Mouse (Mus musculus): ENCODE measurements at regions not wholly inside any gene's neighbourhood (a gene's known extent, or its start where the extent isn't known, plus 50 kb on each side); places are given as distances from the start of the nearest gene placed in this dataset.

DNA sequence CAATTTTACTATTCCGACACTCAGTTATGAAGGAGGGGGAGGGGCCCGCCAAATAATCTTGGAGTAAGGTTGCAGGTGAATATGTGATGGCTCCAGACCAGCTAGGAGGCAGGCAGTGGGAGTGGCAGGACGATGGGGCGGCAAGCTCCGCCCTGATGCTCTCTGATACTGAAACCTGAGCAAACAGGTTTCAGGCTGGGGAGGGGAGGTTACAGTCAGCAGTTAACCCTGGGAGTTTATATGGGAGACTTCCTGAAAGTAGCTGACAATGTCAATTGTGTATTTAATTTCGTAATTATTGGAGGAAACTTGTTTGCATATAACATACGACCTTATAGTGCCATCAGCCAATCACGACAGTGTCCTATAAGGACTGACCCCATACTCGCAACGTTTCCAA lies 505.0 kb upstream of the Sox11 start:
- no peak for ATAC-seq (replicated peaks; ENCODE audit: poor library complexity)

DNA sequence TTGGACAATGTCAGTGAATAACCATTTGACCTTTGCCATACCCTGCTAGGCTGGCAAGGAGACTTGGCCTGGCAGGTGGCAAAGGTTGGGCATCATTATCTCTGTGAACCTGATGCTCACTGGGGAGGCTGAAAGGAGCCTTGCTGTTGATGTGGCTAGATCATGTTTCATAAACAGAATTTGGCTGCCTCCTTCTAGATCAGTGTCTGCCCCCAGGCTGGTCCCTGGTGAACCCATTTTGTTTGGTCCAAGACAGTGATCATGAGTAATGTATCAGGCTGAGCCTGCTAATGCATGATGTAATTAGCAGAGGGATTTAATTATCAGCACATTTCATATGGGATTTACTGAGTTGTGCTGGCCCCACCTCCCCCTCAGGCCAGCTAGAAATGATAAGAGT lies 502.6 kb upstream of the Sox11 start:
- no peak for ATAC-seq (replicated peaks; ENCODE audit: poor library complexity)

DNA sequence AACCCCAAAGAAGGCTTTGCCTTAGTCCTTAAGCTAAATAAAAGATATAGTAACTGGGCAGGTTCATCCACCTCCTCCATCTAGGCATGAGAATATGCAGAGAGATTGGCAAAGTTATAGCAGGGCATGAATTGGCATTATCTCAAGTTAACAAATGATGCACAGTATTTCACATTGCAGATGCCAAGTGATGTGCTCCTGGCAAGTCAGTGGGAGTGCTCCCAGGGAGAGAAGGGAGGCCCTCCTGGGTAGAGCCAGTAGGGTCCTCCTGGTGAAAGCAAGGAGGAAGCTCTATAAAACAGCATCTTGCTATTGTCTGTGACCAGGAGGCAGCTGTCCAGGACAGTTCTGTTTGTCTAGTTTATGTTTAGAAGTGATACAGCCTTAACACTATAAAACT lies 496.6 kb upstream of the Sox11 start:
- no peak for ATAC-seq (replicated peaks; ENCODE audit: poor library complexity)

DNA sequence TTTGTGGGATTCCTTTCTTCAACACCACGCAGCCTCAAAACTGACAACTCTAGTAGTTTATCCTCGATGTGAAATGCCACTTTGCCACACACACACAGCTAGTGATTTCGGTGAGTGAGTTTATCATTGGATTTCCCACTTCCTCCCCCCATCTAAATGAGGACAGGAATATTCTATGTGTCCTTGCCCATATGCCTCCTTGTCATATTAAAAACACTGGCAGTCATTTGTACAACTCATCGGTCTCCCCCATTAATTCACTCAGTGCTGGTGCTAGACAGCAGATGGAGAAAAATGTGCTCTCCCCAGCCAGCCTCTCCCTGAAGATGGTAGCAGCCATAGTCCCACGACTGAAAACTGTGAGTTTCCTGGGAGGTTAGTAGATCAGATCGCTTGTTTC lies 496.0 kb upstream of the Sox11 start:
- ATAC-seq (replicated peaks; ENCODE audit: poor library complexity) = no peak

DNA sequence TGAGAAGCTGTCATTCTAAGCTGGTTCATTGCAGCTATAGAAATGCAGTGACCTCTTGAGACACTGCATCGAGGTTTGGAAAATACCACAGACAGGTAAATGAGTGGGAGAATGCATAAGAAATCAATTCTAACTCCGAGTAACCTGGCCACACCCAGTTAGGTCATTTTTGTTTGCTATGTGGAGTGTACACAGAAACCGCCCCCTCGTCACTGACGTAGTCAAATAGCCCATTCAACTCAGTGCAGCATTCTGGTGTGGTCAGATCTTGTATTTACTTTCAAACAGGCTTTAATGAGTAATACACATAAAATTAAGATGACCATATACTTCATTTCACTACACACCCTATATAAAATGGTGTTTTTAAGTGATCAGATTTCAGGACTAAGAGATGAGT lies 483.8 kb upstream of the Sox11 start:
- no peak for ATAC-seq (replicated peaks; ENCODE audit: poor library complexity)

DNA sequence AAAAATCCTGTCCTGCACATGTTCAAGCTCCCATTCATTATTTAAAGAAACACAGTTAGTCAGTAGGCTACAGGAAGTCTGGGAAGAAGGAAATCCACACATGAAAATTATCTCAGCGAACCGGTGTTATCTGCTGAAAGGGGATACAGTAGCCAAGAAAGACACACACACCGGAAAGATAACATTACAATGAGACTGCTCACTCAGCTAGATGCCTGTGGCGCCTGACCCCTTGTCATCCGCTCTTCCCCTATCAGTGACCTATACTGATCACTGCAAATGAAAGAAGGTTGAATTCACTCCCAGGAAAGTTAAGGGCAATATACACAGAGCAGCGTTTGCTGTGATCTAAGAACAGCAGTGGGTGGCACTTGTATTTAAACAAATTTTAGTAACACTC lies 481.0 kb upstream of the Sox11 start:
- no peak for ATAC-seq (replicated peaks; ENCODE audit: poor library complexity)

DNA sequence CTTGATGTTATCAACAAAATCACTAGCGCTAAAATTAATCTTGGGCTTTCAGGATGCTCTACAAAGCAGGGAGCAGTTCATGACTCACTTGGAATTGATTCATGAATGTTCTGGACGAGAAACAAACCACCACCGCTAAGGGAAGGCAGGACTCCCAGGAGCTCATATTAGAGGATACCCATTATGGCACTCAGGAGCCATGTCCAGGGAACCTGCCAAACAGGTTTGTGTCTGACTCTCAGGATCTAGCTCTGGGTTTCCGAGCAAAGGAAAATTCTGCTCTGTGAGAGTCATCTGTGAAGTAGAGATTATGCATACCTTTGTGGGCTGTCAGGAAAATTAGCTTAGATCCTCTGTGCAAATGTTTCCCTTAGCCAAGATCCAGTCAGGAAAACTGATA lies 454.3 kb upstream of the Sox11 start:
- no peak for ATAC-seq (replicated peaks; ENCODE audit: poor library complexity)

DNA sequence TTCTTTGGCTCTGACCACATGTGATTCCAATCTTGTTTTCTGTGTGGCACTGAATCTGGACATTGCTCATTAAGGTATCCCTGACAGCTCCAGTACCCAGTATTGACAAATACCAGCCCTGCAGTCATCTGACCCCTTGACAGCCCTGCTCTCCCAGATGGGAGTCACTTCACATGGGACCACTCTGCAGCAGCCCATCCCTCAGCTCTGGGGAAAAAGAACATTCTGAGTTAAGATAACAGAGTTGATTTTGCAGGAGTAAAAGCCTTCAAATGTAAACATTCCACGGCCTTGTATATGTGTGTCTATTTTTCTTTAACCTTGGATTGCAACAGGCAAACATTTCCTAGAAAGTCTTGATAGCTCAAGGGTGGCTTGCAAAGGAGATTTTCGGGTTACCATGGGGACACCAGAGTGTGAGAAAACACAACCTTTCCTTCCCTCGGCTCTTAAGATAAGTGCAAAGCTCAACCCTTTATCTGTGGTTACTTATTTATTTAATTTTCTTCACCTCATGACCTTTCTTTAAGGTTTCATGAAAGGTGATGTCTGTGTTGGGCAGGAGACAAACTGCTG lies 444.4 kb upstream of the Sox11 start:
- ATAC-seq (replicated peaks; ENCODE audit: poor library complexity) = no peak

DNA sequence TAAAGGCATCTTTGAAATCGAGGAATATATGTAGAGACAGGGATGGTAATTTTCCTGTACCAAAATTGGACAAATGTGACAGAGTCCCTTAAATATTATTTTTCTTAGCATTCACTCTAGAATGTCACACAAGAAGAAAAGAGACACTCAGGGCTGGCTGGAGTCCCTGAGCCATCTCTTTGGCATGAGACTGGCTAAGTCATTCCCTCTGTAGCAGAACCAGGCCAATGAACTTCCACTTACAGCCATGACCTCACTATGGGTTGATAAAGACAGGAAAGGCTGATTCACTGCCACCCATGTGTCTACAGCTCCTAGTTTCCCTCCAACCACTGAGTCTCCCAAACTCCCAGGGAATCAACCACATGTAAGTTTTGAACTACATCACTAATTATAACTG lies 438.4 kb upstream of the Sox11 start:
- no peak for ATAC-seq (replicated peaks; ENCODE audit: poor library complexity)

DNA sequence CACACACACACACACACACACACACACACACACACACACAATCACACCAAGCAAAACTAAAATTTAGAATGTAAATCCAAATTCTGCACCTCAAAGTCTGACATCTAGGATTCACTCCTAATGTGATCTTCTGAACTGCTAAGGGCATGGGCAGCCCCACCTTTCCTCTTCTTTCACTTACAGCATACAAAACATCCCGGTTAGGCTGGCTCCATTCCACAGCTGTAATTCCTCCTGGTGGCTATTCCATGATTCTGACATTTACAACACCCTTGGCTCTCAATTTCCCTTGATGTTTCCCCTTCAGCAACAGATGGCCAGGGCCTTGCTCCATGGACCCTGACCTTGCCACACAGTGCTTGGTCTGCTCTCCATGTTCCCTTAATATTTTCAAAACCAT lies 423.6 kb upstream of the Sox11 start:
- ATAC-seq (replicated peaks; ENCODE audit: poor library complexity) = no peak

DNA sequence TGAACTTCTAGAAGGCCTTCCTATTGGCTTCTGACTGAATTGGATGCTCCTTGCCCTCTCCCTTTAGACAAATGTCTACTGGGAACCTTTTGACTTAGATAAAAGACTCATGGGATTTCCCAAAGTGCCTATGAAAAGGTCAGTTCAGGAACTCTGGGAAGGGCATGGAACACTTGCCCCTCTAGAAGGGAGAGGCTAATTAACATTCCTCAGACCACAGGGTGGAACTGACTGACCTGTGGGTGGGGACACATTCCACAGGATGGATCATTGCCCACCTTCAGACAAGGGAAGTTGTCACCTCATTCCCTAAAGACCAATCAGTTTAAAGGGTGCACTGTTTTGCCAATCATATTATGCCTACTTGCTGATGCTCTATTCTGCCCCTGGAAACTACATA lies 416.6 kb upstream of the Sox11 start:
- no peak for ATAC-seq (replicated peaks; ENCODE audit: poor library complexity)

DNA sequence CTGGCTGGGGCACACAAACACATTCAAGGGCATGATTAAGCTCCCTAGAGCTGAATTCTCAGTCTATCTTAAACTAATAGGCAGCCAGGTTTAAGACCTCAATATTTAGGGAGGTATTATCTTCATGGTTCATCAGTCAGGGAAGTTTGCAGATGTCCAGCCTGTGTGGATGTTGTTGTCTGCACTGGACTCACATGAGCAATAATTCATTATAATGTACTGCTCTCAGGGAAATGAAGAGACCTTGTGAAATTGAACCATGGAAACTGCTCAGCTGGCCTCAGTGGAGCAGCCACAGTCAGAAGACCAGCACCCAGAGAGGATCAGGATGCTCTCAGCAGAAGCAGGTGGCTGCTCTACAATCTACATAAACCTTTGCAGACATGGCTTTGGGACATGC lies 415.3 kb upstream of the Sox11 start:
- no peak for ATAC-seq (replicated peaks; ENCODE audit: poor library complexity)

DNA sequence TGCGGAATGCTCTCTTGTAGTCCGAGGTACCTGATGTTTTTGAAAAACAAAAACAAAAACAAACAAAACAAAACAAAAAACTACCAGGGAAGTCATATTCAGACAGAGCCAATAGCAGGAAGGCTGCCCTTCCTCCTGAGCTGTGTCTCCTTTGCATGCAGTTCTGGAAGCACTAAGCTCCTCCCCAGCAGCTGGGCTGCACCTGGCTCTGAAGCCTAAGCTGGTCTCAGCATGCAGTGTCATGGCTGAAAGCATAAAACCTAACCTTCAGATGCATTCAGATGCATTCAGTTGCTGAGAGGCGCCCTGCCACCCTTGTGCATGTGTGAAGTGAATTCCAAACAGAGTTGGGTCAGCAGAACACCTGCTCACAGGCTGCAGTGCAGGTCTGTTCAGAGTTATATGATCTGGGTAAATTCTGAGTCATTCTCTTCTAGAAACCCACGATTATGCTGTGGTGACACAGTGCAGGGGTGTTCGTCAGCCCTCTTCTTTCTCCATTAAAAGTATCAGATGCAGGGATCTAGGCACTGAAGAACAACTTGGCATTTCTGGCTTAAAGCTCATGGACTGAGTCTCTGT lies 382.3 kb upstream of the Sox11 start:
- ATAC-seq (replicated peaks; ENCODE audit: poor library complexity) = no peak

DNA sequence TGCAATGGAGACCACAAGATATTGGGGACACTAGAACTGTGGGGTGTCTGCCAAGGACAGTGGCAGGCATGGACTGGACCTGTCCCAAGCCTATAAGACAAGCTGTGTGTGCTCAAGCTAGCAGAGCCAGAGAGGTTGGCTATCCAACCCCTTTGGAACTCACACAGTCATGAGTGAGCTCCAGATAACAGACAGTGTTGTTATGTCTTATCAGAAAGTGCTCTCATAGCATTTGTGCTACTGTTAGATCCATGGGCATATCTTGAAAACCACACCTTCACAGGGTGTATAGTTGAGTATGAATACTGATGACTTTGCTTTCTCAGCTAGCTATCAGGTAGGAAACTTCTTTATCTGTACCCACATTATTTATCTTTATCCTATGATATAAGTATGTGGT lies 338.1 kb upstream of the Sox11 start:
- peak; percentile 93 for ATAC-seq (replicated peaks; ENCODE audit: poor library complexity)

DNA sequence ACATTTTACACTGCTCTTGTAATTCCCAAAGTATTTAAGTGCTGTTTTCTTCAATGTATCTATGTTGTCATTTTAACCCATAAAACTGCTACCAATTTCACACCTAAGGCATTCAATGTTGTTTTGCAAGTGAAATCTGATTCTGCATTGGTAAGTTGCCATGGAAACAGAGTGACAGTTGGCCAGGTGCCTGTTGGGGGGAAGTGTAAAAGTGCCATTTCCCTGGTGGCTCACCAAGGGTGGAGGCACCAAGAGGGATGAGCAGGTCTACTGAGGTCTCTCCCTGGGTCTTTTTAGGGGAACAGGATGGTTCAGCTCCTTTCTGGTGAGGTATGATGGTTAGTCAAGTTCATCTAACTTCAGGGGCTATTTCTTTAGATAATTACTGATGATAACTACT lies 331.0 kb upstream of the Sox11 start:
- ATAC-seq (replicated peaks; ENCODE audit: poor library complexity) = no peak

DNA sequence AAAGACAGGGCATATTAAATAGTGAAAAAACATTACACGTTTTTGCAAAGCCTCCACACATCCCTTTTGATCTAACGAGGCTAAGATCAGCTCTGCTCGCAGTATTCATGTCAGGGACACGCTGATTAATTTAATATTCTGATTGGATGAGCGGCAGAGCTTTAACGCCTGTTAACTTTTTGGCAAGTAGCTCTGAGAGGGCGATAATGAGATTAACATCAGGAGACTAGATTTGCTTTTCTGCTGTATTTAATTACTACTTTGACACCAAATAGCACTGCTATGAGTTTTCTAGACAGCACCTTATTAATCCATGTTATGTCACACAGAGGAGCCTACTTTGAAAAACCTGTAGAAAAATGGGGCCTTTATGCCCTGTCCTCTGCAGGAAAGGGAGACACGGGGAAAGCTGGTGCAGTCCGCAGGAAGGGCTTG lies 328.3 kb upstream of the Sox11 start:
- ATAC-seq (replicated peaks; ENCODE audit: poor library complexity) = no peak

DNA sequence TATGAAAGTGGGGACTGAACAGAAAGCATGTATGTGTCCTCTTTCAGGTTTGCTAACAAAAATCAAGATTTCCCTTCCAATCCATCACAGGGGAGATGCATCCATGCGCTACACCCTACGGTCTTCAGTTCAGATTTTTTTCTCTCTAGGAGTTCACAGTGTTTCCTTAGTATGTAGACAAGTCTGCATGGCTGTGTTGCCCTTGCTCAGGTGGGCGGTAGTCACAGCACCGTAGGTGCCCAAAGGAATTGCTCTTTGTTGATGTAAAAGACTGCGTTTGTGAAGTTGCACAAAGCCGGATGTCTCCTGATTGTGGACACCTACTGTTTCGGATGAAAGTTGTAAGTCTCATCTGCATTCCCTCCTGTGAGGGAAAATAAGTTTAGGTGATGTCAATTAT lies 327.8 kb upstream of the Sox11 start:
- no peak for ATAC-seq (replicated peaks; ENCODE audit: poor library complexity)

DNA sequence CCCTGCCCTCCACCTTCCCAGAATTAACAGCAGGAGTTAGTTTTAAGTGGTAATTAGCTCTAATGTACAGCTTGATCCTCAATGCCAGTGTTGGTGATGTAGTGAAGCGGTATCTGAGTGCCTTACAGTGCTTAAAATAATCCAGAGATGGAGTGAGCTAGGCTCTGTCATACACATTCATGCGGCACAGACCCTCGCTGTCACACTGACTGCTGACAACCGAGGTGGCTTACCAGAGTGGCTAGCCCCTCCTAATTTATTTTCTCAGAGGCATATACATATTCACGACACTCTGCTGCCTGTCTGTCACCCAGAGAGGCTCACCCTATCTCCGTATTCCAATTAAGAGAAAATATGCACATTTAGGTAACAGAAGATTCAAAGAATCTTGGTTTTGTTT lies 327.2 kb upstream of the Sox11 start:
- no peak for ATAC-seq (replicated peaks; ENCODE audit: poor library complexity)

DNA sequence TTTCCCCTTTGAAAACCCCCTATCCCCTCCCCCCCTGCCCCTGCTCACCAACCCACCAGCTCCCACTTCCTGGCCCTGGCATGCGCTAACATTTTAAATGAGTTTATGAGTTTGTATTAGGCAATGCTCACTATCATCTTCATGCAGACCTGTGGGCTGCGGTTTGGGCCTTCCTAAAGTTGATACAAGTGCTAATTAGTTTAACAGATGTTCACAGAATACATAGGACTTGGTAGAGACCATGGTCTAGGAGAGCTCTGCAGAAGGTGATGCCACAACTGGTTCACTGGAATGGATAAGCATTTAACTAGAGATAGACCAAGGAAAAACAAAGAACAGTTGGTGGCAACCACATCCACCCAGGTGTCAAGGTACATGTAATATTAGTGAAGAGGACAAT lies 324.1 kb upstream of the Sox11 start:
- peak; percentile 93 for ATAC-seq (replicated peaks; ENCODE audit: poor library complexity)

DNA sequence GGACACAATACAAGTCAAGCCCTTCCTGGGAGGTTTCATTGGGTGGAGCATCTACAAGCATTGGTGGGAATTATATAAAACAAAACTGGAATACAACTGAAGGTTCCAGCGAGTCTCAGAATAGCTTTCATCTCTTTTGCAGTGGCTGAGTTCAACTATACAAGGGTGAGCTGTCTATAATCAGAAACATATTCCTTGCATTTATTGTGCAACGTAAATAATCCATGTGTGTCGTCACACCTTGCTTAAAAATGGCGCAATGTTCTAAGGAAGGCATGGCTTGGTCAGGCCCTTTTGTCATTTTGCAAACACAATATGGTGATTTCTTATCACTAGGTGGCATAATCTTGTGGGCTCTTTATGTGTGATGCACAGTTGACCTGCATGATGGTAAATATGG lies 320.8 kb upstream of the Sox11 start:
- no peak for ATAC-seq (replicated peaks; ENCODE audit: poor library complexity)

DNA sequence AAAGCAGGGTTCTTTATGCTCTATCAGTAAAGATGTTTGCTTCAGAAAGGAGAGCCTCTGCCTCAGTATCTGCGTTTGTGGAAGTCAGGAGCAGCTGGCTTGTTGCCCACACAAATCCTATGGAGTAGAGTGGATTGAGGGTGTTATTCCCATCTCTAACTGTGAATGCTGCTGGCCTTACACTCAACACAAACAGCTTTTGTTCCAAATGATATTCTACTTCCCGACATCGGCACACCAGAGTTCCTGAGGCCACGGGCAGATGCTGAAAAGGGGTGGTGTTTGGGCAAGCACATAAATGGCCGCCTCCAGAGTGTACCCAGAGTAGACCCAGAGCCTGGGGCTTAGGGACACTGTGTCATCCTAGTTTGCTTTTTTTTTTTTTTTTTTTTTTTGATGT lies 320.3 kb upstream of the Sox11 start:
- no peak for ATAC-seq (replicated peaks; ENCODE audit: poor library complexity)

DNA sequence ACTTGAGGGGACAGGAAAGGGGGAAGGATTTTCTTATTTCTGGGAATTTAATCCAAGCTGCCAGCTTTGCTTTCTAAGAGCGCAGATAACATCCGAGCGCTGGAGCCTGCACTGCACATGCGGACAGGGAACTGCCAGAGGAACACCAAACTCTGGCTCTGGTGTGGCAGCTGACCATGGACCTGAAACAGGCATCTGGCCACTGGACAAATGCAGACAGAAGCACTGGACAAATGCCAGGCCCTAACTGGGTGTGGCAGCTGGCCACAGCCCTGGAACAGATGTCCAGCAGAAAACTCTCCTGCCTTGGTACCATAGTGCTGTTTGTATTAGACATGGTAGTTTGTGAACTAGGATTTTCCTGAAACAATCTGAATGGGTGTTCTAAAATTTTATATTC lies 315.2 kb upstream of the Sox11 start:
- no peak for ATAC-seq (replicated peaks; ENCODE audit: poor library complexity)

DNA sequence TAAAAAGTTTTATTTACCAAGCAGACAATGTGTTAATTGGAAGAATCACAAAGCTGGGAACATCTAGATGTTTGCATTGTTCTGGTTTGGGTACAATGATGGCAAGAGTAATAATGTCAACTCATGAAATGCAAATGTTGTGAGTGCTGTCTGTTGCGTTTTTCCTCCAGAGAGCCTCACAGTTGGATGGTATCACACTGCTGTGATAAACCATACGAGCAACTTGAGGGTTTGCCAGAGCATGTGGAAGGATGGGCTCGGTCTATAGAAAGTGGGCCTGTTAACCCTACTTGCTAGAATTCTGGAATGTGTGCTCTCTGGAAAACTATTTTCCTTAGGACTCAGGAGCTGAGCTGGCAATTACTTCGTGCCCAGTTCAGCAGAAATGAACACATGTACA lies 311.2 kb upstream of the Sox11 start:
- ATAC-seq (replicated peaks; ENCODE audit: poor library complexity) = no peak

DNA sequence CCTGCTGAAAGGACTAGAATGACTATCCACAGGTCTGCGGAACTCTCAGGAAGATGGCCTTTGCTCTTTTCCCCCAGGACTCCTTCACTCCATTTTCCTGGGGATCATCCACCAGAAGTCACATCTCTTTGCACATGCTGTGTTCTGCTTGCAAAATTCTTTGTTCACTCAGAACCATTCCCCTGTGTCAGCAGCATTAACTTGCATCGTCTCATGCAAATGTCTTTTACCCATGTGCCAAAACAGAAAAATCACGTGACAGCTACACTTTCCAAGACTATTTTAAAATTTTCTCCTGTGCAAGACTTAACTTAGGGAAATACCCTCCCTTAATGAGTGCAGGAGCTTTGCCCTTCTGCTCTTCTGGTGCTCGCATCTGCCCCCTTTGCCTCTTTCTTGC lies 306.2 kb upstream of the Sox11 start:
- ATAC-seq (replicated peaks; ENCODE audit: poor library complexity) = no peak

All from megakaryocyte progenitor cell, adult 5-6 weeks (primary cell).